Mouse (Mus musculus) brain, embryonic 14.5 days (tissue): ENCODE measurements around the gene Arhgef39. TPM values are rescaled to one million over a fixed set of nuclear protein-coding genes. Genes with fewer than 3 reads are reported as not detected.
A peak's percentile ranks its signal among the peaks of the same experiment; 100 is the strongest.

ENCODE experiments used
- DNase-seq: peaks from one replicate; pipeline ENCODE4 v3.0.0-alpha.2; 2011; ENCODE audit warnings: low read depth
- CTCF ChIP-seq: fragments of 200-500 bp; IDR thresholded peaks from 2 replicates; pipeline ENCODE4 v1.5.1; 2012; ENCODE audit warnings: inconsistent platforms, mild to moderate bottlenecking, moderate library complexity, borderline replicate concordance; ENCODE audit not compliant: insufficient read depth, insufficient read length; ENCODE audit errors: extremely low read depth
- POLR2A ChIP-seq: fragments of 200-500 bp; IDR thresholded peaks from 2 replicates; pipeline ENCODE4 v1.6.1; 2012; ENCODE audit warnings: mild to moderate bottlenecking, inconsistent platforms, borderline replicate concordance; ENCODE audit not compliant: poor library complexity, insufficient read depth, insufficient read length, severe bottlenecking; ENCODE audit errors: extremely low read depth
- polyA plus RNA-seq: library from polyadenylated mRNA; depleted of rRNA; stranded (reverse); fragments of >200 nt; gene quantifications from 2 replicates; pipeline ENCODE4 v1.2.3, GENCODE M21; 2012; rRNA removed

The Arhgef39 gene
- polyA plus RNA-seq = 19.5 and 66.1 TPM in 2 replicates

DNA sequence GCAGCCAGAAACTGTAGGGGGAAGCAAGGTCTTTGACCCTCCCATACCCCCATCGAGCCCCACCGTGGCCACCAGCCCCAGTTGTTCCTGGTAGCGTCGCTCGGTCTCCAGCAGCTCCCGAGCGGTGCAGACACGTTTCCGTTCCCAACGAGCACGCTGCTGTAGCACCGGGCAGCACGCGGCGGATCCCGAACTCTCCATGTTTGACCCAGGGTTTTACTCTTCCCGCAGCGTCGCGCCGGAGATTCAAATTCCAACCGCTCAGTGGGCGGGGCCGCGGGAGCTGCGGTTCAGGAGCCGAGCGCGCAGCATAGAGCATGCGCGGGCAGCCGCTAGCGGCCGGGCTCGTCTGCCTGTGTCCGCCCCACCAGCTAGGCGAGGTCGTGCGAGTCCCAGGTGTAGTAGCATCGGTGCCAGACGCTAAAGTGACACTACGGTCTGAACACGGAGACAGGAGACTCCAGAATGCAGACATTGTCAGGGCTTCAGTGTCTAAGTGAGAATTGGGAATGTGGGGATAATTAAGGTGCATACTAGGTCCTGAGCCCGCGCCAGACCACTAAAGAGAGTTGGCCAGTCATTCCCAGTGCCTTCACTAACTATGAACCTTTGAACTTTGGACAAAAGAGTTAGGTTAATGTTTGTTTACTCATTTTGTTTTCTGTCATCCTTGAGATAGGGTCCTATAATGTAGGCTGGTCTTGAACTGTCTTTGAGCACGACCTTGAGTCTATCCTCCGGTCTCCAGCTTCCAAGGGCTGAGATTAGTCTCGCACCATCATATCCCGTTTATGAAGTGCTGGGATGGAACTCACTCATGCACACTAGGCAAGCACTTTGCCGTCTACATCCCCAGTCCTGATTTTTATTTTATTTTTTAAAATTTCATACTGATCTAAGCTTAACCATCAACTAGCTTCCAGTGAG lies at the start of gene Arhgef39:
TSS of gene Arhgef39 (minus strand) at position 289 of the 927 bp plus-strand sequence.
- DNase-seq = peak; percentile 92
- no peak for TF ChIP-seq CTCF
- TF ChIP-seq POLR2A = peak; percentile 41; the same call in 1 of the 2 replicates

DNA sequence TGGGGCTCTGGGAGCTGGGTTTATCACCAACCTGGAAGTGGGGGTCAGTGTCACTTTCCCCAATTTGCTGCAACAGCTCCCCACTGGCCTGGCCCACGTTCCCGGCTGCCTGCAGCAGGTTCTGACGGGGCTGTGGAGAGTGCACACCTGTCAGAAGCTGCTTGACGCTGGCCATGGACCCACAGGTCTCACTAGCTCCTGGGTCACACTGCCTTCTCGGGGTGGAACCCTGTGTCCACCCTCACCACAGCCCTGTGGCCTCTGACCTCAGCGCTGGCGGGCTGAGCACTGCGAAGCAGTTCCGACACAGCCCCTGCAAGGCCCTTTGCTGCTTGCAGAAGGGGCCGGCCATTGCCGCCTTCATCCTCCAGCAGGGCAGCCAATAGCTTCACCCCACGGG lies 49.6 kb upstream of the Arhgef39 start:
- DNase-seq = no peak
- TF ChIP-seq CTCF (no peak), POLR2A (no peak)

DNA sequence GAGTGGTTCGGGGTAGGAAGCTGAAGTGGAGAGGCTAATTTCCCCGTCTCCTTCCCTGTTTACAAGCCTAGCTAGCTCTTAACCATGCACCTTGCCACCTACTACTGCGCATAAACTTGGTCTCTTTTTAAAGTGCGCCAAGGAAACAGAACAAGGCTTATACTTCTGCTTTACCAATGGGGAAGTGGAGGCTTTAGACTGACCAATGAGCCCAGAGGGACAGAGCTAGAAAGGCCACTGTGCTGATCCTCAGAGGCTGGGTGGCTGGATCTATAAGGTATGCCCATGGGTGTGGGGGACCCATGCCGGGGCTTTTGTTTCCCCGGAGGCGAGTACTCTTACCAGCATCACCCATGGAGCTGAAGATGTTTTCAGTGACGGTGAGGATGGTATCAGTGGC lies 47.7 kb upstream of the Arhgef39 start:
- no peak for DNase-seq
- TF ChIP-seq POLR2A (no peak), CTCF (no peak)

DNA sequence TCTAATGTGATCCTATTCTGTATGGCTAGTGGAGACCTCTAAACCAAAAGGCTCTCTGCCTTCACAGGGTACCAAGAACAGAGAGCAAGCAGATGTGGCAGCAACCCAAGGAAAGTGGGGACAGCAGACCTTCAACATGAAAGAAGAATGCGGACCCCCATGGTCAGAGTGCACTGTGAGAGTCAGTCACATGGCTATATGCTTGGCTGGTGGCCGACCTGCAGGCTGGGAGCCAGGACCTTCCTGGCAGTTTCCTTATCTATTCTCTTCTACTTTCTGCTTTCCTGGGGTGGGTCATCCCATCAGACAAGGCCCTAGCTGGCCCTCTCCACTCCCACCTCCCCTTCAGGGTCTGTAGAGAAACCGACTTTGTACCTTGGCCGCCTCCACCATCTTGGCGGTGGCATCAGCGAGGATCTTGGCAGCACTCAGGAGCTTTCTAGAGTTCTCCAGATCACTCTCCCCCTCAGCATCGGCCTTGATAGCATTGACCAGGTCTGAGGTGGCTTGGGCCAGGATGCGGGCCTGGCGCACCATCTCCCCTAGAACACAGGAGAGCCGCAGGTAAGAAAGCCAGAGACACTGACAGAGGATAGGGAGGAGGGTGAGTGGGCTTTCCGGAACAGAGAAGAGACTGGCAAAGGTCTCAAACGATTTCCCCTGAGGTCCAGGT lies 47.0 kb upstream of the Arhgef39 start:
- TF ChIP-seq CTCF (no peak), POLR2A (no peak)
- DNase-seq = no peak

DNA sequence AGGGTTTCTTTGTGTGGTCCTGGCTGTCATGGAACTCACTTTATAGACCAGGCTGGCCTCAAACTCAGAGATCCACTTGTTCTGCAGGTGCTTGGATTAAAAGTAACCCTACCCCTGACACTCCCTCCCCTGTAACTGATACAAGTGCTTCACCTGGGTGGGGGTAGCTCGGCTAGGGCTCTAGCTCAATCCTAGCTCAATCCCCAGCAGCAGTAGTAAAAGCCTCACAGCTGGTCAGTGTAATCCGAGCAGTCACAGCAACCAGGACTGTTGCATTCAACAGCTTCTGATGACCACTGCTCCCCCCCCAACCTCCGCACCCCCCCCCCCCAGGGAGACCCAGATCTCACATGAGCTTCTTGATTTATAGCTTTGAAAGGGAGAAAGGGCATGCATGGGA lies 42.5 kb upstream of the Arhgef39 start:
- TF ChIP-seq CTCF (no peak), POLR2A (no peak)
- DNase-seq = no peak

DNA sequence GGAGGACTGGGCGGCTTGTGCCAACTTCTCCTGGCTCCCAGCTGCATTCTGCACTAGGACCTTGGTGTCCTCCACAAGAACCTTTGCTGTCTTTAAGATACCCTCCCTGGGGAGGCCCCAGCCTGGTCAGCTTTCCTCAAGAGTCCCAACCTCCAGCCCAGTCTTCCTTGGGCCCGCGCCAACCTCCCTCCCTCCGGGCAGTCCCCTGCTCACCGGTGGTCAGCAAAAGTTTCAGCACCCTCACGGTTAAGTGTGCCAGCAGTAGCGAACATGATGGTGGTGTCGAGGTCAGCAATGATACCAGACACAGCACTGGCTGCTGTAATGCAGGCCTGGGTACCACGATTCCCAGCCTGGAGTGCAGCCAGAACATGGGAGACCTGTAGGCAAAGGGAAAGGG lies 36.5 kb upstream of the Arhgef39 start:
- DNase-seq = no peak
- TF ChIP-seq POLR2A (no peak), CTCF (no peak)

DNA sequence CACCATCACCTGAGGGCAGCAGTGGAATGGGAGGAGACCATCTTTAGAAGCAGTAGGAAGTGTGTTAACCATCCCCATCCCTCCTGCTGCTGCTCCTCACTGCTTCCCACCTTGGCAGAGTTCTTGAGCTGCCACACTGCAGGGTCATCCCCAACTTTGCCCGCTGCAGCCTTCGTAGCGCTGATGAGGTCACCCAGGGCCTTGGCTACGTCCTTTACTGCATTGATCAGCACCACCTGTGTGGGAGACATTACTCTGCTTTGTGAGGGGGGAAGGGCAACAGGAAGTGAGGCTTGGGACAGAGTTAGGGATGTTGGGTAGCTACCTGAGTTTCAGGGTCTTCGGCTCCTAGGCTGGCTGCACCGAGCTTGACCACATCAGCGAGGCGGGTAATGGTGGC lies 36.1 kb upstream of the Arhgef39 start:
- no peak for DNase-seq
- TF ChIP-seq POLR2A = no peak
- TF ChIP-seq CTCF = no peak

DNA sequence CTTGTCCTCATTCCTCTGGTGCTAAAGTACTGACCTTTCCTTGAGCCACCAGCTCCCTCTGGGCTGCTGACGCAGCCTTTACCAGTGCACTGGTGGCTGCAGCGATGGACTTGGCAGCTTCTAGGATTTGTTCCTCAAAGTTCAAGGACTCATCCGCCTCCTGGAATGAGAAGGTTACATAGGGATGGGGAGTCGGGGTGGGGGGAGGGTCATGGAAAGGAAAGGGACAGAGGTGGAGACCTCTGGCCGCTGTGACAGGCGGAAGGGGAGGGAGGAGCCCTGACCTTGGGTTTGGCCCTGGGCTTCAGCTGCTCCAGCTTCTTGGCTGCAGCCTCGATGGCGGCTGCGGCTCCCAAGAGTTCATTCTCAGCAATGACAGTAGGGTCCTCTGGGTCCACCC lies 33.8 kb upstream of the Arhgef39 start:
- DNase-seq = no peak

DNA sequence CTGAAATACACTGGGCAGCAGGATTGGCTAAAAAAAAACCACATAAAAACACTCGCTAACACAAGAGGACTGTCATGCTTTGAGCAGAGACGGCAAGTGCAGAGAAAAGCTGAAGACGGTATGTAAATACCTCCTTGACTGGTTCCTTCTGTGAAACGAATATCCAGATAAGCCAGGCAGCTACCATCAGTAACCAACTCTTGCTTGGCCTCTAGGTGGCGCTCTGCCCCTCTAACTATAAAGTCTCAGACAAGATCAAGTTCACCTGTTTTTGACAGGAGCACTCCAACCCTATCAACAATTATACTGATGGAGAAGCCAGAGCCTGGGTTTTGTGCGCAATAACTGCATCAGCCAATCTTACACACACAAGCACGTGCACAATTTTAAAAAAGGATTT lies 31.1 kb upstream of the Arhgef39 start:
- peak; percentile 78; the same call in 1 of the 2 replicates for TF ChIP-seq CTCF
- TF ChIP-seq POLR2A = no peak
- peak; percentile 84 for DNase-seq

More for the DNA sequence above, 33.8 kb upstream of the Arhgef39 start:
- TF ChIP-seq CTCF = no peak
- no peak for TF ChIP-seq POLR2A

DNA sequence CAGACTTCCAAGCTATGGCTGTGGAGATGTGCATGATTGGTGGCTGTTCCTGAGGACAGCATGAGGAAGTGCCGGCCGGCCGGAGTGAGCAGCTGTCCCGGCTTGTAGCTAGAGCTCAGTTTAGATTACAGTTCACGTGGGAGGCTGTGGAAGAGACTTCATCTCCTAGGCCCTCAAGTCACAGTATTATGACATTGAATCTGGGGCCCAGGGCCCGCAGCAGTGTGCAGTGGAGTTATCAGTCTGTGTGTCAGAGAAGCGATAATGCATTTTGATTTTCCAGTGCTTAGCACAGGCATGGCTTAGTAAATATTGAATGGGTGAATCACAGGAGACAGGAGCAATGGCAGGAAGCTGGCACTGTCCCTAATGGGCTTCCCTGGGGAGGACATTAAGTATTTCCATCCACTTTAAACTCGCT lies 30.6 kb upstream of the Arhgef39 start:
- TF ChIP-seq CTCF (no peak), POLR2A (no peak)
- no peak for DNase-seq

DNA sequence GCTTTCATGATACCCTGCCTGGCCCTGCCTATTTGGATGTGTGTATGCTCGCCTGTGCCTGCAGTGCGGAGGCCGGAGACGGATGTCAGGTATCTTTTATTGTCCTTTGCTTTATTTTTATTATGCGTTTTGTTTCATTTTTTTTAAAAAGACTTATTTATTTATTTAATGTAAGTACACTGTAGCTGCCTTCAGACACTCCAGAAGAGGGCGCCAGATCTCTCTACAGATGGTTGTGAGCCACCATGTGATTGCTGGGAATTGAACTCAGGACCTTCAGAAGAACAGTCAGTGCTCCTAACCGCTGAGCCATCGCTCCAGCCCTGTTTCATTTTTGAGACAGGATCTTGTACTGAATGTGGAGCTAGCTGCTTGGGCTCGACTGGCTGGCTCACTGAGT lies 29.0 kb upstream of the Arhgef39 start:
- DNase-seq = no peak
- TF ChIP-seq CTCF = no peak
- no peak for TF ChIP-seq POLR2A
